Mouse (Mus musculus) hindbrain, postnatal 0 days (tissue): ENCODE measurements around the gene Ccdc141. TPM values are rescaled to one million over a fixed set of nuclear protein-coding genes. Genes with fewer than 3 reads are reported as not detected.

Experiments used
- ATAC-seq: fragments of 200-750 bp; cut with Nextera tagmentation; 2 replicates; pipeline ENCODE4 v1.8.0; 2017; ENCODE audit warnings: mild to moderate bottlenecking, moderate TSS enrichment, moderate library complexity
- DNase-seq: peaks from one replicate; pipeline ENCODE4 v3.0.0-alpha.2; 2015; ENCODE audit warnings: low spot score
- H3K27ac ChIP-seq: fragments of 300-500 bp; sonication (generic); 2 replicates; pipeline ENCODE4 v1.5.1; 2014; ENCODE audit warnings: mild to moderate bottlenecking
- H3K27me3 ChIP-seq: fragments of 300-500 bp; sonication (generic); 2 replicates; pipeline ENCODE4 v1.6.1; 2014; ENCODE audit warnings: low read length, mixed read lengths; ENCODE audit not compliant: insufficient read depth
- H3K36me3 ChIP-seq: fragments of 300-500 bp; sonication (generic); 2 replicates; pipeline ENCODE4 v1.6.1; 2014; ENCODE audit warnings: low read length, mixed read lengths; ENCODE audit not compliant: insufficient read depth
- H3K4me1 ChIP-seq: fragments of 300-500 bp; sonication (generic); 2 replicates; pipeline ENCODE4 v1.6.1; 2014; ENCODE audit warnings: antibody characterized with exemption, low read length, mixed read lengths; ENCODE audit not compliant: insufficient read depth
- H3K4me2 ChIP-seq: fragments of 300-500 bp; sonication (generic); 2 replicates; pipeline ENCODE4 v1.6.1; 2014; ENCODE audit warnings: low read depth, mild to moderate bottlenecking, low read length, moderate library complexity, mixed read lengths
- H3K4me3 ChIP-seq: fragments of 300-500 bp; sonication (generic); 2 replicates; pipeline ENCODE4 v1.5.1; 2014; ENCODE audit warnings: low read length
- H3K9ac ChIP-seq: fragments of 300-500 bp; sonication (generic); replicated peaks from 2 replicates; pipeline ENCODE4 v1.6.1; 2014; ENCODE audit warnings: mild to moderate bottlenecking, low read length, moderate library complexity, mixed read lengths
- H3K9me3 ChIP-seq: fragments of 300-500 bp; sonication (generic); 2 replicates; pipeline ENCODE4 v1.6.1; 2016; ENCODE audit warnings: low read length, mixed read lengths
- CTCF ChIP-seq: IDR thresholded peaks from 2 replicates; pipeline ENCODE4 v1.5.1; 2016; ENCODE audit warnings: antibody characterized with exemption, control low read depth, low read depth
- WGBS: fragments of 180-500 bp; shearing (Covaris S2); extraction: QIAGEN DNeasy Blood & Tissue Kit; methylation state at CpG from one replicate; pipeline ENCODE4 v1.1.7; 2014; 5-methylcytosine and 5-hydroxymethylcytosine counted together
- polyA plus RNA-seq: library from polyadenylated mRNA; unstranded; fragments of >200 nt; fragmentation: Nextera tagmentation; extraction: Ambion mirVana; gene quantifications from 2 replicates; pipeline ENCODE4 v1.2.1, GENCODE M21; 2015
- total RNA-seq: library from RNA; depleted of rRNA; stranded (reverse); fragments of >200 nt; gene quantifications from 2 replicates; pipeline ENCODE4 v1.2.3, GENCODE M21; 2014

Ccdc141 gene
- total and polyA plus RNA-seq, 2 experiments from 2014 or later, result 10.1 to 20.0 TPM

DNA sequence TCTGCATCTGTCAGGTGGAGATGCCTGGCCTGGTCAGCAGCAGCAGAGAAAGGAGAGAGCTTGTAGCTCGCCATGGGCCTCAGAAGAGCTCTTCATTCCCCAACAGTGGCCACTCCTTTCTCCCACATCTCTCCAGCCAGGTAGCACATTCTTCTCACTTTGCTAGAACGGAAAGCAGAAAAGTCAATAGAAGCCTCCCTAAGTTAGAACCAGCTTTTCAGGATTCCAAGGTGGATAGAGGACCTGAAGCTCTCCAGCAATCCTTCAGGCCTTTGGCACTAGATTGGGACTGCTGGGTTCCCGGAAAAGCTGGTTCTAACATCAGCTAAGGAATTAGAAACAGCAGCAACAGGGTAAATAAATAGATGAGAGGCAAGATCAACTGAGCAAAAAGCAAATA lies 8.3 kb downstream of the Ccdc141 start:
- no peak overlapping the region for H3K4me2 ChIP-seq
- H3K9ac ChIP-seq, result no peak overlapping the region
- no peaks in the 10 kb centered on the region for H3K36me3 ChIP-seq
- H3K9me3 ChIP-seq, result no peaks in the 10 kb centered on the region
- ATAC-seq (no peak), DNase-seq (no peak)
- no peaks in the 10 kb centered on the region for H3K27me3 ChIP-seq
- H3K4me3 ChIP-seq, result no peak overlapping the region
- no peaks in the 10 kb centered on the region for H3K4me1 ChIP-seq
- no peak overlapping the region for H3K27ac ChIP-seq
- no peak for TF ChIP-seq CTCF
- WGBS, result 84% methylated on average over 3 of the region's 3 CpGs

DNA sequence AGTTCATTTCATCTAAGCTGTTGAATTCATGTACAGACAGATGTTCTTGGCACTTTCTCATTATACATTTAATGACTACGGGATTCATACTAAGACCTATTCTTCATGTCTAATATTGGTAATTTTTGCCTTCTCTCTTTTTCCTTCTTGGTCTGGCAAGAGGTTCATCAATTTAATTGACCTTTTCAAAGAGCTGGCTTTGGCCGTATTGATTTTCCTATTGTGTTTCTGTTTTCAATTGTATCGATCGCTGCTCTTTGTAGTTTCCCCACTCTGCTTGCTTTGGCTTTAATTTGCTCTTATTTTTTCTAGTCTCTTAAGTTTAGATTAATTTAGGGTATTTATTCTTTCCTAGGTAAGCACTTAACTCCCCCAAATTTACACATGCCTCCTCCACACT lies 12.9 kb downstream of the Ccdc141 start:
- ATAC-seq, result no peak

DNA sequence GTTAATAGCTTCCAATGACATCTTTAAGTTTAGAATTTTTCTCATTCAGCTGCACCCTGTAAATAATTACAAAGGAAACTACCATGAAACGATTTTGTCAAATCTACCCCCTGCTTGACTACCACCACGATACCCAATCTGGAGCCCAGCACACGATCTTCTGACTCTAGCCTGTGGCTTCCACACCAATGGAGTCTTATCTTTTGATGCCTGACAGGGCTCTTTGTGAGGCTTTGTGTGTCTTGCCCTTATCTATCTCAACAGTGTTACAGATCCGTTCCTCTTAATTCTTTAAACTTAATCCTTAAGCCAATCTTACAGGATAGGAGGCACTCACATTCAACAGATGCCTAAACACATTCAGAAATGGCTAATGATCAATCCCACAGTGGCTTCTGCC lies 16.4 kb downstream of the Ccdc141 start:
- no peaks in the 10 kb centered on the region for H3K9me3 ChIP-seq
- H3K27ac ChIP-seq, result no peak overlapping the region
- H3K4me2 ChIP-seq, result no peak overlapping the region
- ATAC-seq (no peak), DNase-seq (no peak)
- no peaks in the 10 kb centered on the region for H3K27me3 ChIP-seq
- 66% methylated on average over 4 of the region's 4 CpGs for WGBS
- H3K36me3 ChIP-seq, result no peaks in the 10 kb centered on the region
- no peak overlapping the region for H3K9ac ChIP-seq
- H3K4me3 ChIP-seq, result no peak overlapping the region
- no peak for TF ChIP-seq CTCF
- peaks cover 5% of the 10 kb centered on the region; the same call in 1 of the 2 replicates for H3K4me1 ChIP-seq

More for the DNA sequence above, 12.9 kb downstream of the Ccdc141 start:
- Histone ChIP-seq H3K4me2 (no peak overlapping the region), H3K4me3 (no peak overlapping the region), H3K36me3 (no peaks in the 10 kb centered on the region), H3K9ac (no peak overlapping the region), H3K4me1 (no peaks in the 10 kb centered on the region), H3K9me3 (no peaks in the 10 kb centered on the region), H3K27me3 (no peaks in the 10 kb centered on the region), H3K27ac (no peak overlapping the region)
- DNase-seq, result no peak
- WGBS, result 91% methylated on average over 4 of the region's 4 CpGs
- TF ChIP-seq CTCF, result no peak

DNA sequence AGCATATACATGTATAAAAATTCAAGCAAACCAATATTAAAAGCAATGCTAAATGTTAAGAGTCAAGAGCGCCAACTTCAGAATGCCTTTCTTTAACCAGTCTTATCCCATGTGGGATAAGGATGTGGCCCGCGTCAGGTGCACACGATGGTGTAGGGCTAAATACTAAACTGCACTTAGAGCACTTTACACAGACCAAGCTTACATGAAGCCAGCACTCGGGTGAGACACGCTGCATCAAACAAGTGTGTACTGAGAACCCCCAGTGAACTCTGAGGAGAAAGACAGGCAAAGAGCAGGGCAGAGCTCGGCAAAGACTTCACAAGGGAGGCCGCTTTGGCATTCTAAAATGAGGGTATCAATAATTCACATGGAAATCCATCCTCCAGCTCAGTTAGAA lies 19.2 kb downstream of the Ccdc141 start:
- 91% methylated on average over 8 of the region's 8 CpGs for WGBS
- ATAC-seq (no peak), DNase-seq (no peak)
- Histone ChIP-seq H3K27me3 (no peaks in the 10 kb centered on the region), H3K4me2 (no peak overlapping the region), H3K4me3 (no peak overlapping the region), H3K36me3 (no peaks in the 10 kb centered on the region), H3K27ac (no peak overlapping the region), H3K9me3 (no peaks in the 10 kb centered on the region), H3K4me1 (peaks cover 8% of the 10 kb centered on the region; the same call in 1 of the 2 replicates), H3K9ac (no peak overlapping the region)
- no peak for TF ChIP-seq CTCF

DNA sequence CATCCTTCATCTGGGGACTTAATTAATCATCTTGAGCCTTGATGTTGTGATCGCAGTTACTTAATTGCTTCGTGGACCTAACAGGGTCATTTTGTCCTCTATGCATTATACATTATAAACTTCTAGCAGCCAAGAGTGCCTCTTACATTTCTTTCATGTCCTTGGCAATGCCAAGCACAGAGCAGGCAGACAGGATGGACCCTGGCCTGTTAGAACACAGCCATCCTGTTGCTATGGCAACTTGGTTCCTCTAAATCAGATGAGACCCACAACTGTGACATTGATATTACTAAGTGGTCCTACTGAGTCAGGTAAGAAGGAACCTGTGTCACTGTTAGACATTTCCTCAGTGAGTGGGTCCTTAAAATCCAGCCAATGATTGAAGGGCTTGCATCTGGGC lies 20.9 kb downstream of the Ccdc141 start:
- DNase-seq, result no peak
- WGBS, result 38% methylated on average over 2 of the region's 2 CpGs
- H3K27ac ChIP-seq, result no peak overlapping the region

DNA sequence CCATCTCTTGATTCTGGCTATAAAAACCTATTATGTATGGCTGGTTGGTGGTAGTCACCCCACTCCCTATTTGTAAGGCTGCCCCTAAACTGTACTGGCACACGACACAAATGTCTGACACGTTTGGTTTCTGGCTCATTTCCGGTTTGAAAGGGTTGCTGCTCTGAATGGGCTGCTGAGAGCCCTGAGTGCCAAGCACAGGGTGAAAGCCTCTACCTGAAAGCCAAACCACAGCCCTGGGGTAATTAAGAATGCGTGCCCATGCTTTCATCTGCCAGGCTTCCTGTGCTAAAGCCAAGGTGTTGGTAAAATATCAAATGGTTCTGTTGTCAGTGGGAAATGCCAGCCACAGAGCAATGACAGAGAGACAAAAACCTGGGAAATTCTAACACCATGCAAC lies 22.2 kb downstream of the Ccdc141 start:
- peak; percentile 31 for DNase-seq
- Histone ChIP-seq H3K4me1 (peaks cover 10% of the 10 kb centered on the region; the same call in 1 of the 2 replicates), H3K27me3 (no peaks in the 10 kb centered on the region), H3K9me3 (no peaks in the 10 kb centered on the region), H3K4me2 (no peak overlapping the region), H3K4me3 (no peak overlapping the region), H3K9ac (no peak overlapping the region), H3K27ac (no peak overlapping the region), H3K36me3 (no peaks in the 10 kb centered on the region)
- WGBS, result 36% methylated on average over 4 of the region's 4 CpGs
- TF ChIP-seq CTCF, result no peak
- 0 out of 2 replicates have a peak, but pooled peaks have one; percentile 29 for ATAC-seq

More for the DNA sequence above, 20.9 kb downstream of the Ccdc141 start:
- no peak for TF ChIP-seq CTCF
- Histone ChIP-seq H3K4me3 (no peak overlapping the region), H3K9me3 (no peaks in the 10 kb centered on the region), H3K9ac (no peak overlapping the region), H3K36me3 (no peaks in the 10 kb centered on the region), H3K4me1 (peaks cover 10% of the 10 kb centered on the region; the same call in 1 of the 2 replicates), H3K27me3 (no peaks in the 10 kb centered on the region), H3K4me2 (no peak overlapping the region)
- ATAC-seq, result peak; percentile 29; the same call in 1 of the 2 replicates

DNA sequence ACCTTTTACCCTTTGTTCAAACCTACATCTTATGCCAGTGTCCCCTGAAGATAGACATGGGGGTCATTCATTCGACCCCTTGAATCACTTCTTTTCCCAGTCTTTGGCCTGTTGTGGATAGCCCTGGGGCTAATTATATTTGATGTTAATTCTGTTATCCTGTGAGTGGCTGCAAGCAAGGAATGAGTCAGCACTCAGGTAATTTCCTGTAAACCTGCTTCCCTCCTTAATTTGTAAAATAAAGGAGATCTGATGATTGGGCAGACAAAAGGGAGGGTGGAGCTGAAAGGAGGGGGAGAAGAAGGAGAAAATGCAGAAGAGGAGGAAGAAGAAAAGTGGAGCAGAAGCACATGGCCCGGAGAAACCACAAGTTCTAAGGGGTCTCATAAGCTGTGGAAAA lies 23.5 kb downstream of the Ccdc141 start:
- Histone ChIP-seq H3K4me1 (peaks cover 10% of the 10 kb centered on the region; the same call in 1 of the 2 replicates), H3K4me3 (no peak overlapping the region), H3K4me2 (no peak overlapping the region), H3K36me3 (no peaks in the 10 kb centered on the region), H3K9me3 (no peaks in the 10 kb centered on the region), H3K27ac (no peak overlapping the region), H3K27me3 (no peaks in the 10 kb centered on the region), H3K9ac (no peak overlapping the region)
- ATAC-seq (no peak), DNase-seq (no peak)
- 82% methylated on average over 2 of the region's 2 CpGs for WGBS
- no peak for TF ChIP-seq CTCF
